Mouse (Mus musculus): ENCODE measurements at regions not wholly inside any gene's neighbourhood (a gene's known extent, or its start where the extent isn't known, plus 50 kb on each side); places are given as distances from the start of the nearest gene placed in this dataset.

DNA sequence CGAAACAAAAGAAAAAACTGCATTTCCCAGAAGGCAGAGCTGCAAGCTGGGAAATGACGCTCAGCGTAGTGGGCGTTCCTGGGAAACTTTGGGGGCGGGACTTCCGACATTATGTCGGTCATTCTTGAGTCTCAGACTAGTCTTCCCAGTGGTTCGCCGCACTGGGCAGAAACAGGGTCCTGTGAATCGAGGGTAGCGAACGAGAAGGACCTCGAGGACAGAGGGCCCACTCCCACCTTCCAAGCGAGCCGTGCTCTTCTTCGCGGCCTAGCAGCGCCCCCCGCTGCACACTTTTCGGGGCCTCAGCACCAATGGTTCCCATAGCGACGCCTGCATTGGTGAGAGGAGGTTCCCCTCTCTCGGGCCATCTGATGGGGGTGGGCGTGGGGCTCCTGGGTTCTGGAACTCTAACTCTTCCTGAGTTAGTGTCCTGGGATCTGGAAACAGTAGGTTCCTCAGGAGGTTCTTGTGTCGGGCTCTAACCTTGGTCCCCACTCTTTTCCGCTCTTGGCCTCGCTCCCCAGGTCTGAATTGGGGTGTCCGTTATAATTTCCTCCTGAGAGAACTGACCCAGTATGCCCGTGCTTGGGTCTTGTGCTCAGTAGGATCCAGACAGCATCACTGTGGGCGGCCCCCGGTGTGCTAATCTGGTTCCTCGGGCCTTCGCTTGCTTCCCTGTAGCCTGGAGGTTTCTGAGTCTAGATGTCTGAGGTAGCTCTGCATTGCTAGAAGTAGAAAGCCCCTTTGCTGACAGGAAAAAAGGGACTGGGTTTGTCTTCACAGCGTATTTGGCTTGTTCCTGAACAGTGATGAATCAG lies 52.8 kb upstream of the Gramd1a start:
- peak; percentile 54 for DNase-seq (ENCODE audit: low read depth, low spot score)

DNA sequence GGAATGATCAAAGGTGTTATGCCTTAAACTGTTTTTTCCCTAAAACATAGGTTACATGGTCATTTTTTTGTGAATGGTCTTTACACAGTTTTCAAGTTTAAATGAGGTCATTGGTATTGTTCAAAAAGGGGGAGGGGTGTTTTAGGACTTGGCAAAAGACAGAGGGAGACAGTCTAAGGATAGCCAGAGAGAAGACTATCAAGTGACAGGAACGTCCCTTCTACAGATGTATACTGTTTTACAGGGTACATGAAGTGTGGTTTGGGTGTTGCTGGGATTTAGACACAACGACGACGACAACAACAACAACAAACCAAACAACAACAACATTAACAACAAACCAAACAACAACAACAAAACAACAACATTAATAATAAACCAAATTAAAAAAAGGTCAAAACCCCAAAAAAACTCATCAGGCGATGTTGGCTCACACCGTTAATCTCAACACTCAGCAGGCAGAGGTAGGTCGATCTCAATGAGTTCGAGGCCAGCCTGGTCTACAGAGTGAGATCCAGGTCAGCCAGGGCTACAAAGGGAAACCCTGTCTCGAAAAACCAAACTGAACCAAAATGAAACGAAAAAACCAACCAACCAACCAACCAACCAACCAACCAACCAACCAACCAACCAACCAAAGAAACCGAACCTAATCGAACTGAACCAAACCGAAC lies 52.0 kb upstream of the Gramd1a start:
- DNase-seq (ENCODE audit: low read depth, low spot score): no peak

Data from brain, embryonic 18.5 days (tissue).